Mouse (Mus musculus) adrenal gland, postnatal 4 days (tissue): ENCODE results near the gene Gm14295. TPM values are rescaled to one million over a fixed set of nuclear protein-coding genes. Genes with fewer than 3 reads are reported as not detected.
"Not testable (repeated sequence)": the region's sequence is repeated elsewhere in the genome, so short reads cannot be mapped to it uniquely, and the experiment has no call there.

Experiments
- DNase-seq, 2 experiments: peaks; one replicate each; pipeline ENCODE4 v3.0.0; 2021 to 2022; ENCODE audit warnings: low spot score in 2 of 2, mixed read lengths in 2 of 2
- long read RNA-seq, 2 experiments: library from polyadenylated mRNA; stranded (forward); transcript quantifications; one replicate each; pipeline ENCODE4 v2.0.0; 2021
- total RNA-seq, 2 experiments: library from RNA; stranded (reverse); gene quantifications; 2 replicates each; pipeline ENCODE4 v1.2.3; 2021

The Gm14295 gene
- total RNA-seq, result 10 to 100 TPM in 1 of 2 experiments, 1 to 10 TPM in 1; 9.4 to 11.3 TPM
- long read RNA-seq, experiment 1, partial matches to known transcripts, result 0 of 4 reads
- long read RNA-seq, experiment 1, other reads (novel, unspliced or antisense), result 3 of 4 reads
- long read RNA-seq, experiment 2, result 0 reads

- not testable (repeated sequence) for DNase-seq
Observed at GRCm38 (mm10) chr2:176798312-176798711, at the start of gene Gm14295. Gene Gm14295 (plus strand): TSS chr2:176798612.

- not testable (repeated sequence) for DNase-seq
Observed at GRCm38 (mm10) chr2:176798785-176799184, 373 bp downstream of the Gm14295 start.

DNA sequence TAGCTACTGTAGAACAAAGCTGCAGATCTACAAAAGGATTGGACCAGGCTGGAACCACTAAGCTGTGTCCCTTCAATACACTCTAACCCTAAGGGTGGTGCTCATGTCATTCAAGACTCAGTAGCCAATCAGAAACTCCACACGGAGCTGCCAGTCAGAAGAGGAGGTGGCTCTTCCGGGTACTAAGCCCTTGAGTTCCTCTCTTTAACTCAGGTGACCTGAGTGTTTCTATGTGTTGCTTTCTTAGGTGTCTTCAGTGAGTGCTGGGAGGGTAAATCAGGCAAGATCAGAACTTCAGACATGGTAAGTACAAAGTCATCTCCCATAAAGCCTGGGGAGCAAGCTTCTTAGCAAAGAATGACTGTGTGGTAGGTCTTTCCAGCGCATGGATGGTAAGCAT lies 32.4 kb downstream of the Gm14295 start, which contains the start of gene Gm14408:
Gm14408 (plus strand) TSS at position 301 of the 400 bp plus-strand sequence.
- DNase-seq, result not testable (repeated sequence)

Other genes starting within 250 kb of the Gm14295 start
- gene Gm14308, start 162.3 kb upstream of the Gm14295 start, total RNA-seq, result 1 to 10 TPM; 3.6 to 5.9 TPM
- 10 to 100 TPM in 1 of 2 experiments, 1 to 10 TPM in 1; 8.5 to 10.9 TPM for gene Zfp973, start 128.1 kb upstream of the Gm14295 start, total RNA-seq
- 10 to 100 TPM; 11.6 to 13.3 TPM for gene Gm14305, start 90.3 kb upstream of the Gm14295 start, total RNA-seq
- not detected for gene Gm14408, start 32.5 kb downstream of the Gm14295 start, total RNA-seq
- gene Gm14296, start 129.2 kb downstream of the Gm14295 start, total RNA-seq, result 10 to 100 TPM in 1 of 2 experiments, 1 to 10 TPM in 1; 8.8 to 10.6 TPM
- 10 to 100 TPM; 29.0 to 36.4 TPM for gene Gm14419, start 202.3 kb downstream of the Gm14295 start, total RNA-seq